Mouse (Mus musculus) CH12.LX (cell line): ENCODE results near the gene Zbtb48.

Experiments used
- CTCF ChIP-seq, 2 experiments: IDR thresholded peaks in 1 of 2; conservative IDR thresholded peaks in 1 of 2; 2 replicates each; pipeline ENCODE4 v1.5.1; 2011 to 2012; ENCODE audit warnings: low read depth in 2 of 2, low read length in 2 of 2, improper control_type of control experiment in 1 of 2, inconsistent platforms in 1 of 2, mild to moderate bottlenecking in 1 of 2, moderate library complexity in 1 of 2
- EP300 ChIP-seq: IDR thresholded peaks from 2 replicates; pipeline ENCODE4 v1.6.1; 2011; ENCODE audit warnings: low read length, improper control_type of control experiment
- GABPA ChIP-seq: IDR thresholded peaks from 2 replicates; pipeline ENCODE4 v1.6.1; 2012; ENCODE audit warnings: low read depth, low read length, improper control_type of control experiment, inconsistent platforms; ENCODE audit not compliant: insufficient replicate concordance
- IRF4 ChIP-seq: IDR thresholded peaks from 2 replicates; pipeline ENCODE4 v1.6.1; 2014; ENCODE audit warnings: low read depth, mild to moderate bottlenecking, inconsistent platforms, low read length, improper control_type of control experiment
- JUND ChIP-seq: conservative IDR thresholded peaks from 2 replicates; pipeline ENCODE4 v1.6.1; 2011; ENCODE audit warnings: low read depth, low read length, improper control_type of control experiment
- MAX ChIP-seq: IDR thresholded peaks from 2 replicates; pipeline ENCODE4 v1.6.1; 2011; ENCODE audit warnings: low read length, improper control_type of control experiment
- MXI1 ChIP-seq: IDR thresholded peaks from 2 replicates; pipeline ENCODE4 v1.6.1; 2011; ENCODE audit warnings: mild to moderate bottlenecking, low read depth, low read length, improper control_type of control experiment
- MYC ChIP-seq: IDR thresholded peaks from 2 replicates; pipeline ENCODE4 v1.6.1; 2011; ENCODE audit warnings: low read depth, mild to moderate bottlenecking, improper control_type of control experiment, low read length
- NELFE ChIP-seq: IDR thresholded peaks from 2 replicates; pipeline ENCODE4 v1.6.1; 2011; ENCODE audit warnings: low read depth, low read length, improper control_type of control experiment
- POLR2A ChIP-seq: IDR thresholded peaks from 2 replicates; pipeline ENCODE4 v1.6.1; 2011; ENCODE audit warnings: low read depth, mild to moderate bottlenecking, improper control_type of control experiment, low read length
- RAD21 ChIP-seq: IDR thresholded peaks from 2 replicates; pipeline ENCODE4 v1.6.1; 2011; ENCODE audit warnings: low read depth, mild to moderate bottlenecking, low read length, improper control_type of control experiment, moderate library complexity
- RCOR1 ChIP-seq: conservative IDR thresholded peaks from 2 replicates; pipeline ENCODE4 v1.6.1; 2012; ENCODE audit warnings: low read depth, mild to moderate bottlenecking, inconsistent platforms, low read length, improper control_type of control experiment
- SMC3 ChIP-seq: IDR thresholded peaks from 2 replicates; pipeline ENCODE4 v1.6.1; 2011; ENCODE audit warnings: low read depth, low read length, improper control_type of control experiment
- ZNF384 ChIP-seq: IDR thresholded peaks from 2 replicates; pipeline ENCODE4 v1.6.1; 2012; ENCODE audit warnings: low read depth, low read length, improper control_type of control experiment, inconsistent platforms

GRCm38 (mm10) chr4:152074548-152074947 lies 47.1 kb upstream of the Zbtb48 start:
- TF ChIP-seq RAD21 (no peak; the same call in 1 of the 2 replicates), MYC (no peak), MAX (no peak), CTCF (conservative IDR thresholded peaks at IDR 0.05 in 1 of 2, IDR thresholded peaks at IDR 0.05 in 1 of 2; ENCODE audit: low read depth in 2 of 2, low read length in 2 of 2) (no peak; a peak in 1 of 4 replicates), IRF4 (no peak), POLR2A (no peak), JUND (no peak), EP300 (no peak), GABPA (no peak), MXI1 (no peak), NELFE (no peak), SMC3 (no peak), RCOR1 (no peak), ZNF384 (no peak)
